Mouse (Mus musculus): ENCODE results near the gene App. TPM values are rescaled to one million over a fixed set of nuclear protein-coding genes. Genes with fewer than 3 reads are reported as not detected.

Gene App
- polyA plus RNA-seq, 1 experiment from 2014 or later: 132 TPM

- Histone ChIP-seq H3K4me1 (replicated peaks; ENCODE audit: control insufficient read depth, insufficient read depth, low read length) (0 out of 2 replicates have a peak, but pooled peaks cover 5% of the 10 kb centered on the region), H3K27ac (ENCODE audit: low read depth) (no peak overlapping the region), H3K9me3 (ENCODE audit: control insufficient read depth, low read length) (peaks cover 3% of the 10 kb centered on the region; the same call in 1 of the 2 replicates), H3K36me3 (ENCODE audit: control insufficient read depth, insufficient read depth, low read length) (no peaks in the 10 kb centered on the region), H3K27me3 (replicated peaks; ENCODE audit: control insufficient read depth, insufficient read depth, low read length) (no peaks in the 10 kb centered on the region), H3K4me3 (ENCODE audit: low read depth, low read length) (no peak overlapping the region), H3K9ac (ENCODE audit: low read length) (no peak overlapping the region), H3K4me2 (ENCODE audit: low read length) (no peak overlapping the region)
- DNase-seq (ENCODE audit: low spot score) (no peak), ATAC-seq (replicated peaks; ENCODE audit: low FRiP score, low TSS enrichment, low read depth) (no peak)
- 95% methylated on average over 4 of the region's 4 CpGs for WGBS
Observed at GRCm38 (mm10) chr16:85061725-85062124, 111.8 kb downstream of the App start.

DNA sequence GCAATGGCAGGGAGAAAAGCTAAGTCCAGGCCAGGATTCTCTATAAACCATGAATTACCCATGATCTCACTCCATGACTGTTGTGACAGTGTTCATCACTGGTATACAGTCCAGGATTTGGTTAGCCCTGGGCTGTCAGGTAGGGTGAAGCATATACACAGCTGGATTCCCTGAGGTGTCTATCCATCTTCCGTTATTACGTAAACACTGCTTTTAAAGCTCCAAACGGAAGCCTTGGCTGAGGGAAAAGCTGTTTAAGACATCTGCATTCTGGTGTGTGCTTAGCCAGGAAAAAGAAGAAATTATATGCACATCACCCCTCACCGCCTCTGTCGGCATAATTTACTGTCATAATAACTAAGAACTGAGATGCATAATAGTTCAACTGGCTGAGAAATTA is 115.4 kb downstream of the App start:
- Histone ChIP-seq H3K4me3 (ENCODE audit: low read depth, low read length) (no peak overlapping the region), H3K9ac (ENCODE audit: low read length) (no peak overlapping the region), H3K9me3 (ENCODE audit: control insufficient read depth, low read length) (peaks cover 3% of the 10 kb centered on the region; the same call in 1 of the 2 replicates), H3K4me1 (replicated peaks; ENCODE audit: control insufficient read depth, insufficient read depth, low read length) (0 out of 2 replicates have a peak, but pooled peaks cover 5% of the 10 kb centered on the region), H3K36me3 (ENCODE audit: control insufficient read depth, insufficient read depth, low read length) (peaks cover 12% of the 10 kb centered on the region; the same call in 1 of the 2 replicates), H3K4me2 (ENCODE audit: low read length) (no peak overlapping the region), H3K27ac (ENCODE audit: low read depth) (no peak overlapping the region), H3K27me3 (replicated peaks; ENCODE audit: control insufficient read depth, insufficient read depth, low read length) (no peaks in the 10 kb centered on the region)
- ATAC-seq (replicated peaks; ENCODE audit: low FRiP score, low TSS enrichment, low read depth) (0 out of 2 replicates have a peak, but pooled peaks have one; percentile 47), DNase-seq (ENCODE audit: low spot score) (no peak)
- 29% methylated on average over 5 of the region's 5 CpGs for WGBS

DNA sequence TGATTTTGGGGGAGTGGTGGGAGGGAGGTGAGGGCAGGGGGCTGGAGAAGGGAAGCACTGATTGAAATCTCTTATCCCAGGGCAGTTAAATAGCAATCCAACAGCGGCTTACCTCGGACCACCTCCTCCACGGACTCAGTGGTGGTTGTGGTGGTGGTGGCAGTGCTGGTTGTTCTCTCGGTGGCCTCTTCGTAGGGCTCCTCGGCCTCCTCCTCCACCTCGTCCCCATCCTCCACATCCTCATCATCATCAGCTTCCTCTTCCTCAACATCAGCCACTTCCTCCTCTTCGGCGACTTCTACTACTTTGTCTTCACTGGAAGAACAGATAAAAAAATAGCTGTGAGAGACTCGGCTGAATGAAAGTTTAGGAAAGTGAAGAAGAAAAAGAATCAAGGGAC is 117.4 kb downstream of the App start:
- 96% methylated on average over 10 of the region's 10 CpGs for WGBS
- no peak overlapping the region for H3K27ac ChIP-seq (ENCODE audit: low read depth)
- H3K4me2 ChIP-seq (ENCODE audit: low read length): no peak overlapping the region
- DNase-seq (ENCODE audit: low spot score) (no peak), ATAC-seq (replicated peaks; ENCODE audit: low FRiP score, low TSS enrichment, low read depth) (no peak)
- 0 out of 2 replicates have a peak, but pooled peaks cover under 1% of the 10 kb centered on the region for H3K9me3 ChIP-seq (ENCODE audit: control insufficient read depth, low read length)
- H3K36me3 ChIP-seq (ENCODE audit: control insufficient read depth, insufficient read depth, low read length): peaks cover 12% of the 10 kb centered on the region; the same call in 1 of the 2 replicates
- no peak overlapping the region for H3K4me3 ChIP-seq (ENCODE audit: low read depth, low read length)
- no peak overlapping the region for H3K9ac ChIP-seq (ENCODE audit: low read length)
- H3K4me1 ChIP-seq (replicated peaks; ENCODE audit: control insufficient read depth, insufficient read depth, low read length): 0 out of 2 replicates have a peak, but pooled peaks cover 5% of the 10 kb centered on the region
- H3K27me3 ChIP-seq (replicated peaks; ENCODE audit: control insufficient read depth, insufficient read depth, low read length): no peaks in the 10 kb centered on the region

DNA sequence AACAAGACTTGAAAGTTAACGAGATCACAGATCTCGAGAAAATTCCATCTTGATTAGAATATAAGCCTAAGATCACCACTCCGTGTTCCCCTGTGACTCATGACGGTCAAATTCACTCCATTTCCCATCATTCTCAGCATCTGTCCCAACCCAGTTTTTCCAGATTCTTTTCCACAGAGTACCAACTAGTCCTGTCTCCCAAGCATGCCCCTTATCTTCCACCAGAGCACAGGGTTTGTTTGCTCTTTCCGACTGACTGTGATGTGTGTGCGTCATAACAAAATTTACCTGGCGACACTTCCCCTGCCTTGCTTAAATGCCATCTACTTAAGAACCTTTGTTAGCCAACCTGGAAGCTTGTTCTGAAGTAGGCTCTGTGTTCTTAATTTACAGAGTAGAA is 119.6 kb downstream of the App start:
- no peaks in the 10 kb centered on the region for H3K9me3 ChIP-seq (ENCODE audit: control insufficient read depth, low read length)
- no peak overlapping the region for H3K4me2 ChIP-seq (ENCODE audit: low read length)
- no peak overlapping the region for H3K9ac ChIP-seq (ENCODE audit: low read length)
- H3K27ac ChIP-seq (ENCODE audit: low read depth): no peak overlapping the region
- 77% methylated on average over 7 of the region's 7 CpGs for WGBS
- 0 out of 2 replicates have a peak, but pooled peaks cover 5% of the 10 kb centered on the region for H3K4me1 ChIP-seq (replicated peaks; ENCODE audit: control insufficient read depth, insufficient read depth, low read length)
- no peak overlapping the region for H3K4me3 ChIP-seq (ENCODE audit: low read depth, low read length)
- H3K27me3 ChIP-seq (replicated peaks; ENCODE audit: control insufficient read depth, insufficient read depth, low read length): no peaks in the 10 kb centered on the region
- H3K36me3 ChIP-seq (ENCODE audit: control insufficient read depth, insufficient read depth, low read length): peaks cover 12% of the 10 kb centered on the region; the same call in 1 of the 2 replicates
- ATAC-seq (replicated peaks; ENCODE audit: low FRiP score, low TSS enrichment, low read depth) (no peak), DNase-seq (ENCODE audit: low spot score) (no peak)

- no peak overlapping the region for H3K27ac ChIP-seq (ENCODE audit: low read depth)
- 0 out of 2 replicates have a peak, but pooled peaks cover 4% of the 10 kb centered on the region for H3K36me3 ChIP-seq (ENCODE audit: control insufficient read depth, insufficient read depth, low read length)
- no peak overlapping the region for H3K4me3 ChIP-seq (ENCODE audit: low read depth, low read length)
- H3K4me1 ChIP-seq (replicated peaks; ENCODE audit: control insufficient read depth, insufficient read depth, low read length): no peaks in the 10 kb centered on the region
- no peak overlapping the region for H3K4me2 ChIP-seq (ENCODE audit: low read length)
- ATAC-seq (replicated peaks; ENCODE audit: low FRiP score, low TSS enrichment, low read depth) (no peak), DNase-seq (ENCODE audit: low spot score) (no peak)
- no peaks in the 10 kb centered on the region for H3K9me3 ChIP-seq (ENCODE audit: control insufficient read depth, low read length)
- 58% methylated on average over 6 of the region's 6 CpGs for WGBS
- no peaks in the 10 kb centered on the region for H3K27me3 ChIP-seq (replicated peaks; ENCODE audit: control insufficient read depth, insufficient read depth, low read length)
- no peak overlapping the region for H3K9ac ChIP-seq (ENCODE audit: low read length)
Observed at GRCm38 (mm10) chr16:85047310-85047709, 126.3 kb downstream of the App start.

DNA sequence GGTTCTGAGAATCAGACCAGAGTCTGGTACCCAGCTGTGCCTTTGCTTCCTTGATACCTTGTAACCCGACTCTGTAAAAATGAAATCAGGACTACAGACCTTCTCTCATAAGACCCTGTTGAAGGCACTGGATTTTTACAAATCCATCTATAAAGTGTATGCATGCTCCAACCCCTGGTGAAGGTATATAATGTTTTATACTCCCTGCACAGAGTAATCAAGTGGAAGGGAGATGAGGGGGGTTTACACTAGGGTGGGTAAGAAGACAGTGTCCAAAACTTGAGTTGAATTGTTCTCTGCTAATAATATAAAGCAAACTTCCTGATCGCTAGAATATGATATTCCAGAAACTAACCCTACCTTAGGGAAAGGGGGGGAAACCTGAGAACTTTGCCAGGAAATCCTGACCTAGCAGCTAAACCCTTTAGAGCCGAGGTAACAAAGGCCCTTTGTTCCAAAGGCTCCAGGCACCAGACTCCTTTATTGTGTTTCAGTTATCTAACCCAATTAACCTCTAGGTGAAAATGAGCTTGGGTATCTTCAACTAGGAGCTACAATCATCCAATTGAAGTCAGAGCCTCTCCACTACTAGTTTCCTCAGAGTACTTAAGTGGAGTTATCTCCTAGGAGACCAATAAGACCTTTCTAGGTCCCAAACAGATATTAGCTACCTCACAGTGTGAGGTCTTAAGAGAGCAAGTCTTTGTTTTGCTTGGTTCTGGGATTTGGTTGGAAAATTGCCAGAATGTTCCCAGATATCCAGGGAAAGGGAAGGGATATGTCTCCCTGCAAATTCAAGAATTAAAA is 132.2 kb downstream of the App start:
- no peak for DNase-seq (ENCODE audit: low spot score)
- no peak overlapping the region for H3K27ac ChIP-seq (ENCODE audit: low read depth)
- no peaks in the 10 kb centered on the region for H3K27me3 ChIP-seq (replicated peaks; ENCODE audit: control insufficient read depth, insufficient read depth, low read length)
- 65% methylated on average over 3 of the region's 3 CpGs for WGBS
- no peak for ATAC-seq (replicated peaks; ENCODE audit: low FRiP score, low TSS enrichment, low read depth)
- H3K36me3 ChIP-seq (ENCODE audit: control insufficient read depth, insufficient read depth, low read length): 0 out of 2 replicates have a peak, but pooled peaks cover 4% of the 10 kb centered on the region
- H3K4me3 ChIP-seq (ENCODE audit: low read depth, low read length): no peak overlapping the region
- H3K9me3 ChIP-seq (ENCODE audit: control insufficient read depth, low read length): no peaks in the 10 kb centered on the region
- no peaks in the 10 kb centered on the region for H3K4me1 ChIP-seq (replicated peaks; ENCODE audit: control insufficient read depth, insufficient read depth, low read length)
- H3K9ac ChIP-seq (ENCODE audit: low read length): no peak overlapping the region
- no peak overlapping the region for H3K4me2 ChIP-seq (ENCODE audit: low read length)

DNA sequence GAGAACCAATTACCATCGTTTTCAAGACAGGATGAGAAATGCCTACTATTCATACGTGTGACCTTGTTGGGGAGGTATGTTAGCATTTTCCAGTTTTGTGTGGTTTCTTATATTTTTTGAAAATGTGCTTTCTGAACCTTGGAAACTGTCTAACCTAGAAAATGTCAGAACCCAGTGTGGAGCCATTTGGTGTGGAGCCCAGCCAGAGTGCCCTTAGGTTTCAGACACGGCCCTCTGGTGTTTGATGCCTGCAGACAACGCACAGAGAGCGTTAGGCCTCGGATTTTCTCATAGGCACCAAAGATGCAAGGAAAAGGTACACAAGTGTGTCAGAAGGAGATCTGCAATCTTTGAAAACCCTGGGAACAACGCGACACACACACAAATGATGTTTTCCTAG is 134.8 kb downstream of the App start:
- Histone ChIP-seq H3K9ac (ENCODE audit: low read length) (no peak overlapping the region), H3K36me3 (ENCODE audit: control insufficient read depth, insufficient read depth, low read length) (0 out of 2 replicates have a peak, but pooled peaks cover 4% of the 10 kb centered on the region), H3K4me3 (ENCODE audit: low read depth, low read length) (no peak overlapping the region), H3K27ac (ENCODE audit: low read depth) (no peak overlapping the region), H3K4me2 (ENCODE audit: low read length) (no peak overlapping the region), H3K27me3 (replicated peaks; ENCODE audit: control insufficient read depth, insufficient read depth, low read length) (no peaks in the 10 kb centered on the region), H3K9me3 (ENCODE audit: control insufficient read depth, low read length) (no peaks in the 10 kb centered on the region), H3K4me1 (replicated peaks; ENCODE audit: control insufficient read depth, insufficient read depth, low read length) (no peaks in the 10 kb centered on the region)
- no peak for DNase-seq (ENCODE audit: low spot score)
- ATAC-seq (replicated peaks; ENCODE audit: low FRiP score, low TSS enrichment, low read depth): no peak
- WGBS: 92% methylated on average over 8 of the region's 8 CpGs

- no peak overlapping the region for H3K27ac ChIP-seq (ENCODE audit: low read depth)
- no peak for ATAC-seq (replicated peaks; ENCODE audit: low FRiP score, low TSS enrichment, low read depth)
- H3K27me3 ChIP-seq (replicated peaks; ENCODE audit: control insufficient read depth, insufficient read depth, low read length): no peaks in the 10 kb centered on the region
- H3K4me1 ChIP-seq (replicated peaks; ENCODE audit: control insufficient read depth, insufficient read depth, low read length): no peaks in the 10 kb centered on the region
- H3K4me2 ChIP-seq (ENCODE audit: low read length): no peak overlapping the region
- no peak overlapping the region for H3K4me3 ChIP-seq (ENCODE audit: low read depth, low read length)
- WGBS: 65% methylated on average over 10 of the region's 10 CpGs
- peaks cover 2% of the 10 kb centered on the region; the same call in 1 of the 2 replicates for H3K36me3 ChIP-seq (ENCODE audit: control insufficient read depth, insufficient read depth, low read length)
- no peak for DNase-seq (ENCODE audit: low spot score)
- H3K9me3 ChIP-seq (ENCODE audit: control insufficient read depth, low read length): no peaks in the 10 kb centered on the region
- H3K9ac ChIP-seq (ENCODE audit: low read length): no peak overlapping the region
Observed at GRCm38 (mm10) chr16:85037969-85038644, 135.5 kb downstream of the App start.

Data from intestine, embryonic 14.5 days (tissue).